21 mouse cellular contexts compared by ENCODE assay signal in the genomic region with DNA sequence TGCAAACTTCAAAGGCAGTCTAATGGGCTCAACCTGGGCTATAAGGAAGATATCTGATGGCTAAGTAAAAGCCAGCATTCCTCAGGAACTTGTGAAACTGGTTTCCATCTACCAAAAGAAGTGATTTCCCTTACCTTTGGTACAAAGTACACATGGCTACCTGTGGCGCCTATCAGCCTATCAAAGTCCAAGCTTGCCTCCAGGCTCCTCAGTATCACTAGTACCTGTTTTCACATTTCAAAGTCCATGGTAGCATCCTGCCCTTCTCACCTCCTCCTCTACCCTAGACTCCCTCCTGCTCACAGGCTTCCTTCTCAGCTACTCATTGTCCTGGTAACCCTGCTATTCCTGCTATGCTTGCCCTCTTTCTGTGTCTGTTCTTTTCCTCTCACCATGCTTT.
"Had no signal": no experiment of that assay in that cellular context is flagged by ENCODE, and none has a peak within 500 bp of the region (broad histone marks: within the 10 kb centered on the region; RNA-seq: fewer than 3 reads in every experiment).

No protein-coding gene starts in this region.

- H3K9me3 ChIP-seq: kidney, embryonic 15.5 days; limb, embryonic 10.5 days; limb, embryonic 13.5 days; liver, embryonic 13.5 days; neural tube, embryonic 12.5 days; neural tube, embryonic 15.5 days had no signal

- DNase-seq: kidney, adult 11 months; kidney, adult 8-10 months; kidney, postnatal 10 days; kidney, postnatal 36 days; liver; liver, embryonic 13.5 days; lung, adult 2 months; lung, postnatal 14 days; lung, postnatal 4 days; midbrain, embryonic 14.5 days; right cerebral cortex, adult 18-20 months; right cerebral cortex, postnatal 14 days; right cerebral cortex, postnatal 4 days; spleen, adult 18-20 months; thymus, postnatal 25 days had no signal

- H3K4me3 ChIP-seq: kidney, embryonic 15.5 days; limb, embryonic 10.5 days; limb, embryonic 13.5 days; liver, embryonic 13.5 days; neural tube, embryonic 12.5 days; neural tube, embryonic 15.5 days had no signal

- H3K36me3 ChIP-seq: kidney, embryonic 15.5 days; limb, embryonic 10.5 days; limb, embryonic 13.5 days; liver, embryonic 13.5 days; neural tube, embryonic 12.5 days; neural tube, embryonic 15.5 days had no signal

- H3K27me3 ChIP-seq: kidney, embryonic 15.5 days; limb, embryonic 13.5 days; liver, embryonic 13.5 days; neural tube, embryonic 12.5 days; neural tube, embryonic 15.5 days had no signal

- H3K9ac ChIP-seq: kidney, embryonic 15.5 days; limb, embryonic 13.5 days; liver, embryonic 13.5 days; neural tube, embryonic 12.5 days; neural tube, embryonic 15.5 days had no signal

- H3K4me2 ChIP-seq: kidney, embryonic 15.5 days; limb, embryonic 13.5 days; liver, embryonic 13.5 days; midbrain, embryonic 11.5 days; neural tube, embryonic 12.5 days; neural tube, embryonic 15.5 days had no signal

- H3K27ac ChIP-seq: limb, embryonic 10.5 days; limb, embryonic 13.5 days; liver, embryonic 13.5 days; neural tube, embryonic 12.5 days; neural tube, embryonic 15.5 days had no signal
